Comparison of ENCODE assay signal across 8 mouse cellular contexts in the genomic region with DNA sequence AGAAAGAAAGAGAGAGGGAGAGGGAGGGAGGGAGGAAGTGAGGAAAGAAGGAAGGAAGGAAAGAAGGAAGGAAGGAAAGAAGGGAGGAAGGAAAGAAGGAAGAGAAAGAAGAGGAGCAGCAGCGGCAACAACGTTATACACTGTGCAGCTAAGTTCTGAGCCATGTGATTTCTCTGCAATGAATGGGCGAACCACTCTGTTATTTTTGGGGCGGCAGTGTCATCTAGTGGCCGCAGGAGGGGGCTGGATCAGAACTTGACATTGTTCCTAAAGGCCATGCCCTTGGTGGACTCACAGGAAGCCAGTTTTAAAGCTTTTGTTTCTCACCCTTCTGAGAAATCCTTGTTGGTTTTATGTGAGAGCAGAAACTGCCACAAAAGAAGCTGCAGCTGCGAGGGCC. TPM values are rescaled to one million over a fixed set of nuclear protein-coding genes. Genes with fewer than 3 reads are reported as not detected.
A peak's percentile ranks its signal among the peaks of the same experiment; 100 is the strongest.
DNase-seq lines count a peak whose midpoint lies in the region; ATAC-seq lines count a peak whose summit lies in the region.

No protein-coding gene starts in this region.

- no peak overlapping the region for H3K4me2 ChIP-seq in midbrain, embryonic 12.5 days (replicated peaks)

- peaks cover 14% of the 10 kb centered on the region for H3K4me1 ChIP-seq in midbrain, embryonic 12.5 days

- no peaks in the 10 kb centered on the region for H3K36me3 ChIP-seq in midbrain, embryonic 12.5 days

- 3% methylated on average over 6 of the region's 6 CpGs for WGBS in midbrain, embryonic 12.5 days

- intact Hi-C loops in heart, postnatal 36 days (cut with DNase I) = loop anchor here (1.0 to 5.0 kb wide), 6 partner anchors 40 to 905 kb away; a partner anchor contains a TSS
- intact Hi-C loops in left cerebral cortex, postnatal 36 days (cut with DNase I) = loop anchor here (5.0 kb wide), 2 partner anchors 40 to 225 kb away; no protein-coding TSS in a partner anchor

- peak; percentile 82 for ATAC-seq in midbrain, embryonic 12.5 days (ENCODE audit: low FRiP score, low read depth)

- peaks cover 21% of the 10 kb centered on the region for H3K27me3 ChIP-seq in midbrain, embryonic 12.5 days

- peak; percentile 56 for DNase-seq in urinary bladder, postnatal 14 days (ENCODE audit: low spot score)
- no peak for DNase-seq in urinary bladder, postnatal 10 days (ENCODE audit: low spot score)
- peak; percentile 73 for DNase-seq in brain, adult 2 months (ENCODE audit: low read depth, low spot score)
- peak; percentile 32 for DNase-seq in fibroblast of lung, adult 2 months (ENCODE audit: low read depth)
- DNase-seq in heart, postnatal 36 days = peak; percentile 66 to 70
- DNase-seq in left cerebral cortex, postnatal 36 days (ENCODE audit: low spot score in 2 of 2) = peak; percentile 31 to 32
- DNase-seq in urinary bladder, postnatal 36 days (ENCODE audit: low spot score in 2 of 2) = peak; percentile 32 to 63

- no peaks in the 10 kb centered on the region for H3K9me3 ChIP-seq in midbrain, embryonic 12.5 days

- H3K9ac ChIP-seq in midbrain, embryonic 12.5 days (replicated peaks) = no peak overlapping the region

- no peak overlapping the region for H3K4me3 ChIP-seq in midbrain, embryonic 12.5 days

- no peak overlapping the region for H3K27ac ChIP-seq in midbrain, embryonic 12.5 days (replicated peaks)

RNA-seq across cellular contexts. Expression of a gene that starts 5.5 kb away (rescaled TPM):
- total RNA-seq in heart, postnatal 36 days (2021) = 100 to 1,000 TPM; 101 to 110 TPM
- total RNA-seq in left cerebral cortex, postnatal 36 days (2021) = 100 to 1,000 TPM in 1 of 2 experiments, 10 to 100 TPM in 1; 95.7 to 112 TPM
- polyA plus RNA-seq in midbrain, embryonic 12.5 days (2016; fragmentation: Nextera tagmentation; extraction: Ambion mirVana) = 41.1 and 44.1 TPM in 2 replicates
